Mouse (Mus musculus) G1E (cell line): ENCODE data around the gene Slc39a7.

Experiments used
- CTCF ChIP-seq: IDR thresholded peaks from 2 replicates; pipeline ENCODE4 v1.5.1; 2012; ENCODE audit warnings: low read depth, low read length, inconsistent platforms, mixed read lengths
- GATA1 ChIP-seq: IDR thresholded peaks from 2 replicates; pipeline ENCODE4 v1.6.1; 2012; ENCODE audit warnings: borderline replicate concordance, low read length, inconsistent platforms, mixed read lengths
- POLR2AphosphoS5 ChIP-seq: IDR thresholded peaks from 2 replicates; pipeline ENCODE4 v1.6.1; 2012; ENCODE audit warnings: low read depth, low read length, inconsistent platforms; ENCODE audit not compliant: insufficient replicate concordance

GRCm38 (mm10) chr17:34077549-34077948 lies 46.1 kb upstream of the Slc39a7 start:
- TF ChIP-seq CTCF (peak; percentile 63), POLR2AphosphoS5 (no peak), GATA1 (no peak)
